Mouse (Mus musculus): Measurements from ENCODE around the gene Asphd1.

The Asphd1 gene

DNA sequence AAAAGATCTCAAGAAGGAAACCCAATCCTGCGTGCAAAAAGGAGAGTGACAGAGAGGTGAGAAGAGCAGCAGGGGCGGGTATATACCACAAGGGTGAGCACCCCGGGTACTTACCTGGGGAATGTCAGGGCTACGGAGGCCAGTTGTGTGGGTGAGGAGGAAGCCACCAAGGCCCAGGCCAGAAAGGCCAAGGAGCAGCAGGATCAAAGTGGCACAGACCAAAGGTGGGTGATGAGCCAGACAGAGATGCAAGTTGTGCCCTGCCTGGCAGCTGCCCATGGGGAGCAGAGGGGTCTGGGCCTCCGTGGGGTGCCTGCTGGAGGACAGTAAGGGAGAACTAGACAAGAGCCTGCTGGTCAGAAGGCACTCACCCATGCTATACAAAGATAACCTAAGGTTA is 52.5 kb downstream of the Asphd1 start:
- no peak for DNase-seq (ENCODE audit: low read depth, low spot score)
